Mouse (Mus musculus): ENCODE data around the gene Tagln.

GRCm38 (mm10) chr9:45911673-45912072, 24.2 kb downstream of the Tagln start:
- peak; percentile 63 for TF ChIP-seq CTCF (IDR thresholded peaks at IDR 0.05; ENCODE audit: borderline replicate concordance, insufficient read depth, low read depth, low read length)
- TF ChIP-seq POLR2A (IDR thresholded peaks at IDR 0.05; ENCODE audit: borderline replicate concordance, insufficient read depth, low read length): no peak
